Mouse (Mus musculus) stomach, postnatal 0 days (tissue): ENCODE measurements around the gene Egln2.

Experiments
- CTCF ChIP-seq: IDR thresholded peaks from 2 replicates; pipeline ENCODE4 v1.5.1; 2016; ENCODE audit warnings: antibody characterized with exemption, low read depth, mild to moderate bottlenecking, moderate library complexity
- EP300 ChIP-seq: optimal IDR thresholded peaks from 2 replicates; pipeline ENCODE3; 2016; ENCODE audit warnings: antibody characterized with exemption

DNA sequence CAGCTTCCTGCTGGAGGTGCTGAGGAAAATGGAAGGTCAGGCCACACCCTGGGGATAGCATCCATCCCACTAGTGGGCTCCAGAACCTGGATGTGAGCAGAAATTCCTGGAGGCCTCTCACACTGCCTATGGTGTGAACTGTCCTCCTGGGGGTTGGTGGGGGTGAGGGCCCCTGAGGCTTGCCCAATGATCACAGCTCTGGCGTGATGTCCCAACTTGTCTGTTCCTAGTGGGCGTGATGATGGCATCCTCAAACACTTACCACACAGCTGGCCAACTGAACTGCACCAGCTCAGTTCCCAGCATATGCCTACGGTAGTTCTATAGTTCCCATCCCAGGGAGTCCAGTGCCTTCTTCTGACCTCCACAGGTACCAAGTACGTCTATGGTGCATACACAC, 41.6 kb downstream of the Egln2 start:
- TF ChIP-seq EP300: no peak
- TF ChIP-seq CTCF: no peak
